Mouse (Mus musculus): ENCODE measurements around the gene Dusp7. TPM values are rescaled to one million over a fixed set of nuclear protein-coding genes. Genes with fewer than 3 reads are reported as not detected.

The Dusp7 gene
- total and polyA plus RNA-seq, 3 experiments = 6.2 to 11.4 (median 8.0) TPM

DNA sequence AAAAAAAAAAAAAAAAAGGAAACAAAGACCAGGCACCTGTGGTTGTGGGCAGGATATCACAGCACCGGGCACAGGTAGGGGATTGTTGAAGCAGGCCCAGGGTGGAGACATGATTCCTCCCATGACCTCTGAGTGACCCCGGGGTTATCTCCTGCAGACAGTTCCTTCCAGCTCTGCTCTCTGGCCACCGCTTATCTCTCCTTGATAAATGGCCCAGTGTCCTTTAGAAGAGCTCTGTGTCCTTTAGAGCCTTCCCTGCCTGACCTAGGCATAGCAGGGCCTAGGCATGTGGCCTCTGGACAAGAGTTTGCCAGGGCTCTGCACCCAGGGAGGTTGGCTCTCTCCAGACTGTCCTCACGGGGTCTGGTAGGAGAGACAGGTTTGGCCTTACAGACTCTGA, 29.3 kb downstream of the Dusp7 start:
- no peaks in the 10 kb centered on the region for H3K9me3 ChIP-seq (replicated peaks; ENCODE audit: low read length)
- H3K27ac ChIP-seq (ENCODE audit: insufficient read depth, low read depth) = no peak overlapping the region
- H3K4me2 ChIP-seq (ENCODE audit: insufficient read depth, low read depth, poor library complexity, severe bottlenecking) = no peak overlapping the region

DNA sequence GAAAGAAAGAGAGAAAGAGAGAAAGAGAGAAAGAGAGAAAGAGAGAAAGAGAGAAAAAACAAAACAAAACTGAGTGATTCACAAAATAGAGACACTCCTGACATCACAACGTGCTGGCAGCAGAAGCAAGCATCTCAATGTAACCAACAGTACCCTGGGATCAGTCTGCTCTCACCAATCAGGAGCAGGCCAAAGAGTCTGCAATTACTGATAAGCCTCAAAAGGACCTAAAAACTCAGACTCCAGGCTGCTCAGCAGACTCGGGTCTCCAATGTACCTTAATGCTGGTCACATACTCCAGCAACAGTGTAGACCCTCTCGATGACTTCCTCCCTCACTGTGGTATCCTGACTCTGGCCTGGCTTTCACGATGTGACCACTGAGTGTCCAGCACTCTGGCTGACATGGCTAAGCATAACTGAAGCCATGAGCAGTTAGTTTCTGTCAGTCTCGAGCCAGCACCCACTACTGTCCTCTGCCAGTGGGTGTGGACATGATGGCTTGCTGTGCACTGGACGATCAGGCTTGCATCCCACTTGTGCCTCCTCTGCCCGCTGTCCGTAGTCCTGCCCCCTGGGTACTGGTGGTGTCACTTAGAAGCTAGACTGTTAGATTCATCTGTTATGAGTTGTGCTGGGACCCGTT, 30.4 kb downstream of the Dusp7 start:
- H3K4me3 ChIP-seq (replicated peaks in 1 of 3; ENCODE audit: low read depth in 2 of 3, low read length in 2 of 3, poor library complexity in 1 of 3) = no peak overlapping the region
- H3K9me3 ChIP-seq (replicated peaks; ENCODE audit: low read length) = no peaks in the 10 kb centered on the region
- dilution Hi-C loops (cut with MboI; ENCODE audit: extremely low pct_ligation_motif_present, extremely low pct_unique_long_range_greater_than_20kb, low sequenced_read_pairs) (no loop called here), in situ Hi-C loops (cut with MboI; ENCODE audit: low pct_ligation_motif_present, low pct_unique_long_range_greater_than_20kb, low sequenced_read_pairs) (no loop called here)
- H3K4me2 ChIP-seq (ENCODE audit: insufficient read depth, low read depth, poor library complexity, severe bottlenecking) = no peak overlapping the region
- no peaks in the 10 kb centered on the region for H3K79me2 ChIP-seq (replicated peaks; ENCODE audit: control insufficient read depth, extremely low read depth, insufficient read depth, poor library complexity, severe bottlenecking)
- H3K4me1 ChIP-seq (ENCODE audit: control insufficient read depth in 1 of 2, insufficient read depth in 2 of 2) = peaks cover 7 to 20% of the 10 kb centered on the region in 2 experiments
- TF ChIP-seq GABPA (IDR thresholded peaks at IDR 0.05; ENCODE audit: insufficient replicate concordance, low read depth, low read length) = no peak
- TF ChIP-seq EP300 (IDR thresholded peaks at IDR 0.05; ENCODE audit: low read length) = no peak
- TF ChIP-seq MAFK (IDR thresholded peaks at IDR 0.05; ENCODE audit: insufficient replicate concordance, low read length) = no peak
- DNase-seq (ENCODE audit: extremely low read depth) = no peak
- no peak overlapping the region for H3K27ac ChIP-seq (ENCODE audit: insufficient read depth, low read depth)
- peaks cover 2% of the 10 kb centered on the region for H3K27me3 ChIP-seq (replicated peaks)
- H3K36me3 ChIP-seq (replicated peaks in 1 of 2; ENCODE audit: control insufficient read depth in 1 of 2, insufficient read depth in 1 of 2, low read length in 1 of 2) = no peaks in the 10 kb centered on the region
- H3K9ac ChIP-seq (ENCODE audit: insufficient read depth, low read depth) = no peak overlapping the region

More for the DNA sequence above, 29.3 kb downstream of the Dusp7 start:
- Histone ChIP-seq H3K79me2 (replicated peaks; ENCODE audit: control insufficient read depth, extremely low read depth, insufficient read depth, poor library complexity, severe bottlenecking) (no peaks in the 10 kb centered on the region), H3K27me3 (replicated peaks) (peaks cover 2% of the 10 kb centered on the region), H3K9ac (ENCODE audit: insufficient read depth, low read depth) (no peak overlapping the region), H3K4me3 (replicated peaks in 1 of 3; ENCODE audit: low read depth in 2 of 3, low read length in 2 of 3, poor library complexity in 1 of 3) (no peak overlapping the region), H3K4me1 (ENCODE audit: control insufficient read depth in 1 of 2, insufficient read depth in 2 of 2) (peaks cover 7 to 27% of the 10 kb centered on the region in 2 experiments), H3K36me3 (replicated peaks in 1 of 2; ENCODE audit: control insufficient read depth in 1 of 2, insufficient read depth in 1 of 2, low read length in 1 of 2) (no peaks in the 10 kb centered on the region)
- no peak for DNase-seq (ENCODE audit: extremely low read depth)
- dilution Hi-C loops (cut with MboI; ENCODE audit: extremely low pct_ligation_motif_present, extremely low pct_unique_long_range_greater_than_20kb, low sequenced_read_pairs) = no loop called here
- no peak for TF ChIP-seq E2F4 (IDR thresholded peaks at IDR 0.05; ENCODE audit: insufficient replicate concordance, low read depth, low read length)
- TF ChIP-seq ZC3H11A (IDR thresholded peaks at IDR 0.05; ENCODE audit: low read depth, low read length) = no peak
- no peak for TF ChIP-seq GABPA (IDR thresholded peaks at IDR 0.05; ENCODE audit: insufficient replicate concordance, low read depth, low read length)
- TF ChIP-seq POLR2AphosphoS2 (IDR thresholded peaks at IDR 0.05; ENCODE audit: low read depth, low read length) = no peak
- no peak for TF ChIP-seq KAT2A (IDR thresholded peaks at IDR 0.05; ENCODE audit: insufficient replicate concordance, low read length)
- no peak for TF ChIP-seq MXI1 (IDR thresholded peaks at IDR 0.05; ENCODE audit: low read depth, low read length)
- no peak for TF ChIP-seq PAX5 (IDR thresholded peaks at IDR 0.05; ENCODE audit: low read length)
- no peak for TF ChIP-seq BHLHE40 (IDR thresholded peaks at IDR 0.05; ENCODE audit: low read depth, low read length)
- no peak for TF ChIP-seq TBP (conservative IDR thresholded peaks at IDR 0.05; ENCODE audit: low read depth, low read length)
- in situ Hi-C loops (cut with MboI; ENCODE audit: low pct_ligation_motif_present, low pct_unique_long_range_greater_than_20kb, low sequenced_read_pairs) = no loop called here

DNA sequence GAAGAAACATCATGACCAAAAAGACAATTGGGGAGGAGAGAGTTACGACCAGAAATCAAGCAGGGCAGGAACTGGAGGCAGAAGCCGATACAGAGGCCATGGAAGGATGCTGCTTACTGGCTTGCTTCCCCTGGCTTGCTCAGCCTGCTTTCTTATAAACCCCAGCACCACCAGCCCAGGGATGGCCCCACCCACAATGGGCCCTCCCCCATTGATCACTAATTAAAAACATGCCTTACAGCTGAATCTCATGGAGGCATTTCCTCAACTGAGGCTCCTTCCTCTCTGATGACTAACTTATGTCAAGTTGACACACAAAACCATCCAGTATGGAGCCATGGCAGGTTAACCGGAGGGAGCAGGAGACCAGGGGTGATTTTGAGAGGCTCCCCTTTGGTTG, 31.4 kb downstream of the Dusp7 start:
- Histone ChIP-seq H3K9me3 (replicated peaks; ENCODE audit: low read length) (no peaks in the 10 kb centered on the region), H3K4me2 (ENCODE audit: insufficient read depth, low read depth, poor library complexity, severe bottlenecking) (no peak overlapping the region), H3K79me2 (replicated peaks; ENCODE audit: control insufficient read depth, extremely low read depth, insufficient read depth, poor library complexity, severe bottlenecking) (no peaks in the 10 kb centered on the region), H3K4me3 (replicated peaks in 1 of 3; ENCODE audit: low read depth in 2 of 3, low read length in 2 of 3, poor library complexity in 1 of 3) (no peak overlapping the region), H3K4me1 (ENCODE audit: control insufficient read depth in 1 of 2, insufficient read depth in 2 of 2) (peaks cover 0 to 10% of the 10 kb centered on the region in 2 experiments; a peak in 3 of 4 replicates), H3K27ac (ENCODE audit: insufficient read depth, low read depth) (no peak overlapping the region), H3K9ac (ENCODE audit: insufficient read depth, low read depth) (no peak overlapping the region), H3K27me3 (replicated peaks) (peaks cover 2% of the 10 kb centered on the region), H3K36me3 (replicated peaks in 1 of 2; ENCODE audit: control insufficient read depth in 1 of 2, insufficient read depth in 1 of 2, low read length in 1 of 2) (no peaks in the 10 kb centered on the region)
- no peak for DNase-seq (ENCODE audit: extremely low read depth)
- in situ Hi-C loops (cut with MboI; ENCODE audit: low pct_ligation_motif_present, low pct_unique_long_range_greater_than_20kb, low sequenced_read_pairs) = no loop called here
- TF ChIP-seq ZKSCAN1 (IDR thresholded peaks at IDR 0.05; ENCODE audit: borderline replicate concordance, low read depth, low read length) (no peak), MAFK (IDR thresholded peaks at IDR 0.05; ENCODE audit: insufficient replicate concordance, low read length) (no peak), CHD2 (IDR thresholded peaks at IDR 0.05; ENCODE audit: low read length) (no peak), ETS1 (conservative IDR thresholded peaks at IDR 0.05; ENCODE audit: low read depth, low read length) (no peak), CHD1 (IDR thresholded peaks at IDR 0.05; ENCODE audit: low read depth, low read length) (no peak), USF2 (conservative IDR thresholded peaks at IDR 0.05; ENCODE audit: low read depth, low read length) (no peak), GABPA (IDR thresholded peaks at IDR 0.05; ENCODE audit: insufficient replicate concordance, low read depth, low read length) (no peak), TBP (conservative IDR thresholded peaks at IDR 0.05; ENCODE audit: low read depth, low read length) (no peak), MAX (IDR thresholded peaks at IDR 0.05; ENCODE audit: low read length) (no peak), UBTF (IDR thresholded peaks at IDR 0.05; ENCODE audit: low read depth, low read length) (no peak), SMC3 (IDR thresholded peaks at IDR 0.05; ENCODE audit: low read depth, low read length) (no peak), ZMIZ1 (IDR thresholded peaks at IDR 0.05; ENCODE audit: low read depth, low read length) (no peak), MYC (IDR thresholded peaks at IDR 0.05; ENCODE audit: low read depth, low read length) (no peak), KAT2A (IDR thresholded peaks at IDR 0.05; ENCODE audit: insufficient replicate concordance, low read length) (no peak), POLR2AphosphoS2 (IDR thresholded peaks at IDR 0.05; ENCODE audit: low read depth, low read length) (no peak), ZC3H11A (IDR thresholded peaks at IDR 0.05; ENCODE audit: low read depth, low read length) (no peak)
- dilution Hi-C loops (cut with MboI; ENCODE audit: extremely low pct_ligation_motif_present, extremely low pct_unique_long_range_greater_than_20kb, low sequenced_read_pairs) = no loop called here

All from CH12.LX (cell line).